Mouse (Mus musculus): ENCODE results near the gene Agtpbp1. TPM values are rescaled to one million over a fixed set of nuclear protein-coding genes. Genes with fewer than 3 reads are reported as not detected.
A peak's percentile ranks its signal among the peaks of the same experiment; 100 is the strongest.

The Agtpbp1 gene
- polyA plus RNA-seq, 1 experiment from 2014 or later = 31.3 TPM

GRCm38 (mm10) chr13:59439683-59440082 is 145.3 kb downstream of the Agtpbp1 start:
- Histone ChIP-seq H3K27ac (ENCODE audit: low read depth, low read length) (no peak overlapping the region), H3K27me3 (ENCODE audit: control insufficient read depth, insufficient read depth, low read length) (no peaks in the 10 kb centered on the region), H3K4me1 (replicated peaks; ENCODE audit: control insufficient read depth, insufficient read depth, low read length) (no peaks in the 10 kb centered on the region), H3K36me3 (ENCODE audit: control insufficient read depth, insufficient read depth, low read length) (no peaks in the 10 kb centered on the region), H3K4me2 (replicated peaks; ENCODE audit: low read depth, low read length) (no peak overlapping the region), H3K9ac (ENCODE audit: low read depth, low read length) (no peak overlapping the region), H3K4me3 (ENCODE audit: low read depth, low read length) (no peak overlapping the region), H3K9me3 (ENCODE audit: control insufficient read depth, low read length) (no peaks in the 10 kb centered on the region)
- ATAC-seq (ENCODE audit: low FRiP score) (no peak), DNase-seq (ENCODE audit: low spot score) (no peak)
- WGBS = 76% methylated on average over 1 of the region's 1 CpGs

DNA sequence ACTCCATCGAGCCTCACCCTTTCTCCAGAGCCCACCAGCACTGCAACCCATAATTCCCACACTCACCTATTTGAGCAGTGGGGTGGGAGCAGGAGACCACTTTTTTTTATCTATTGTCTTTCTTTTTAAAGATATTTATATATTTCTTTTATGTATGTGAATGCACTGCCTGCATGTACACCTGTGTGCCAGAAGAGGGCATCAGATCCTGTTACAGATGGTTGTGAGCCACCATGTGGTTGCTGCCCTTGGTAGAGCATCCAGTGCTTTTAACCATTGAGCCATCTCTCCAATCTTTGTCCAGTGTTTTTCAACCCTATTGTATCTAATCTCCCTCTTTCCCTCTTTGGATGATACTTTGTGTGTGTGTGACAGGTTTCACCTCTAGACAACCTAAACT is 150.5 kb downstream of the Agtpbp1 start:
- Histone ChIP-seq H3K9me3 (ENCODE audit: control insufficient read depth, low read length) (no peaks in the 10 kb centered on the region), H3K27ac (ENCODE audit: low read depth, low read length) (no peak overlapping the region), H3K36me3 (ENCODE audit: control insufficient read depth, insufficient read depth, low read length) (no peaks in the 10 kb centered on the region), H3K4me2 (replicated peaks; ENCODE audit: low read depth, low read length) (no peak overlapping the region), H3K4me1 (replicated peaks; ENCODE audit: control insufficient read depth, insufficient read depth, low read length) (no peaks in the 10 kb centered on the region), H3K9ac (ENCODE audit: low read depth, low read length) (no peak overlapping the region), H3K4me3 (ENCODE audit: low read depth, low read length) (no peak overlapping the region), H3K27me3 (ENCODE audit: control insufficient read depth, insufficient read depth, low read length) (no peaks in the 10 kb centered on the region)
- WGBS = 94% methylated on average over 1 of the region's 1 CpGs
- ATAC-seq (ENCODE audit: low FRiP score) (no peak), DNase-seq (ENCODE audit: low spot score) (no peak)

DNA sequence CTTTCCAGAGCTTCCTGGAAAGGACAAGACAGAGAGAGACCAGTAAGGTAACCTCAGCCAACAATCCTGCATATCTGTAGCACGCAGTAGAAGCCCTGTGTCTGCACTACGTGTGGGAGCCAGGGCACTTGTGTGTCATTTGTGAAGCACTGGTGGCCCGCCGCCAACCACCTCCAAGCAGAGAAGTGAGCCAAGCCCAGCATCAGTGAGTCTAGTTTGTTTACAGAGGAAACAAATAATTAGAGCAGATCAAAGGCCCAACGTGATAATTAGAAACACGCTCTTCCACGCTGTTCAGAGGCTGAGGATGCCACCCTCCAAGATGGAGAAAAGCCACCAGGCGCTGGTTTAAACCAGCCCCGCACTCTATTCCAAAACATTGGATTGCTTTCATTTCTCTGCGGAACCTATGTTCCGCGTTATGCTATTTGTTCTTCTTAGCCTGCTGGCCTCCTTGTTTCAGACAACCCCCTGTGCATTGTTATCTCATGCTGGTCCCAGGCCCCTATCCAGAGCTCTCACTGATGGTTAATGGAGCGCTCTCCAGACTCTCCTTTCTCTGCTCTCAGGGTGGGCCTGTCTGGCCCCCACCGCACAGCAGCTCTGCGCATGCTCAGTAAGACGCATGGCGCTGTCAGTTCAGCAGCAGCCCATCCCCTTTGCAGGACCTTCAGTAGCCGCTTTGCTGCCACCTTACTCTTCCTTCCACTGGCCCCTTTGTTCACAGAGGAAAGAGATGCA is 153.7 kb downstream of the Agtpbp1 start:
- ATAC-seq (ENCODE audit: low FRiP score) = no peak
- peak; percentile 45 for DNase-seq (ENCODE audit: low spot score)
- Histone ChIP-seq H3K4me3 (ENCODE audit: low read depth, low read length) (no peak overlapping the region), H3K9ac (ENCODE audit: low read depth, low read length) (no peak overlapping the region), H3K4me2 (replicated peaks; ENCODE audit: low read depth, low read length) (no peak overlapping the region), H3K27me3 (ENCODE audit: control insufficient read depth, insufficient read depth, low read length) (no peaks in the 10 kb centered on the region), H3K36me3 (ENCODE audit: control insufficient read depth, insufficient read depth, low read length) (no peaks in the 10 kb centered on the region), H3K27ac (ENCODE audit: low read depth, low read length) (no peak overlapping the region), H3K9me3 (ENCODE audit: control insufficient read depth, low read length) (no peaks in the 10 kb centered on the region), H3K4me1 (replicated peaks; ENCODE audit: control insufficient read depth, insufficient read depth, low read length) (no peaks in the 10 kb centered on the region)
- 70% methylated on average over 18 of the region's 18 CpGs for WGBS

DNA sequence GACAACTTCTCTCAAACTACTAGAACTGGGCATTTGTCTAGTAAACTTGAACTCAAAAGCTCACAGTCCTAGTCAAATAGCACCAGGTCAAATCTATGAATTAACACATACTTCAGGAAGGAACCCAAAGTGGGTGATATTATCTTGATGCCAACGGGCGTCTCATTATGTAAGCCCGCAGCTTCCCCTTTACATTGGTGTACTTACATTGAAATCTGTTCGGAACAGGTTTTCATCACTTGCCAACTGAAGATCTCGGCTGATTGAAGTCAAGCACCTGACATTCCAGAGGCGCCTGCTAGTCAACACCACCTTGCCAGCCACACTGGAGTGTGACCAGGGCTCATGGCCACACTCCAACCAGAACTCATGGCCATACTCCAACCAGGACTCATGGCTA is 155.7 kb downstream of the Agtpbp1 start:
- no peak overlapping the region for H3K4me3 ChIP-seq (ENCODE audit: low read depth, low read length)
- no peak for DNase-seq (ENCODE audit: low spot score)
- no peak overlapping the region for H3K4me2 ChIP-seq (replicated peaks; ENCODE audit: low read depth, low read length)
- no peaks in the 10 kb centered on the region for H3K4me1 ChIP-seq (replicated peaks; ENCODE audit: control insufficient read depth, insufficient read depth, low read length)
- WGBS = 92% methylated on average over 6 of the region's 6 CpGs
- no peak overlapping the region for H3K9ac ChIP-seq (ENCODE audit: low read depth, low read length)
- ATAC-seq (ENCODE audit: low FRiP score) = no peak
- H3K36me3 ChIP-seq (ENCODE audit: control insufficient read depth, insufficient read depth, low read length) = no peaks in the 10 kb centered on the region
- H3K27ac ChIP-seq (ENCODE audit: low read depth, low read length) = no peak overlapping the region
- no peaks in the 10 kb centered on the region for H3K9me3 ChIP-seq (ENCODE audit: control insufficient read depth, low read length)
- H3K27me3 ChIP-seq (ENCODE audit: control insufficient read depth, insufficient read depth, low read length) = no peaks in the 10 kb centered on the region; the same call in 1 of the 2 replicates

DNA sequence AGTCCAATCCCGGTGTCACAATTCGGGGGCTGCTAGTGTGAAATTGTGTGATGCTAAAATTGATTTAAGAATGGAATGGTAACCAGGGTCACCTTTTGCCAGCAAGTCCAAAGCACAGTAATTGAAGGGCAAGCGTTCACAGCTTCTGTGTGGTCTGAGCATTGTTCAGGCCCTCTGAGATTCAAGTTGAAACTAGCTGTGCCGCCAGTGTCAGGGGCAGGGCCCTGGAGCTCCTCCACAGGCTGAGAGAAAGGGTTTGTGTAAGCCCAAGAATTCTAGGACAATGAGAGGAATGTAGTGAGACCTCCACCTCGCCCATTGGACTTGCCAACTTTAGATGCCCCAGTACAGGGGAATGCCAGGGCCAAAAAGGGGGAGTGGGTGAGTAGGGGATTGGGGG is 161.2 kb downstream of the Agtpbp1 start:
- Histone ChIP-seq H3K4me3 (ENCODE audit: low read depth, low read length) (no peak overlapping the region), H3K4me1 (replicated peaks; ENCODE audit: control insufficient read depth, insufficient read depth, low read length) (no peaks in the 10 kb centered on the region), H3K27ac (ENCODE audit: low read depth, low read length) (no peak overlapping the region), H3K4me2 (replicated peaks; ENCODE audit: low read depth, low read length) (no peak overlapping the region), H3K27me3 (ENCODE audit: control insufficient read depth, insufficient read depth, low read length) (no peaks in the 10 kb centered on the region; the same call in 1 of the 2 replicates), H3K9me3 (ENCODE audit: control insufficient read depth, low read length) (no peaks in the 10 kb centered on the region), H3K36me3 (ENCODE audit: control insufficient read depth, insufficient read depth, low read length) (no peaks in the 10 kb centered on the region), H3K9ac (ENCODE audit: low read depth, low read length) (no peak overlapping the region)
- ATAC-seq (ENCODE audit: low FRiP score) (no peak), DNase-seq (ENCODE audit: low spot score) (no peak)
- 66% methylated on average over 5 of the region's 5 CpGs for WGBS

GRCm38 (mm10) chr13:59416530-59417230 is 168.3 kb downstream of the Agtpbp1 start:
- H3K9me3 ChIP-seq (ENCODE audit: control insufficient read depth, low read length) = no peaks in the 10 kb centered on the region
- no peaks in the 10 kb centered on the region for H3K27me3 ChIP-seq (ENCODE audit: control insufficient read depth, insufficient read depth, low read length)
- H3K27ac ChIP-seq (ENCODE audit: low read depth, low read length) = no peak overlapping the region
- no peak overlapping the region for H3K4me2 ChIP-seq (replicated peaks; ENCODE audit: low read depth, low read length)
- DNase-seq (ENCODE audit: low spot score) (no peak), ATAC-seq (ENCODE audit: low FRiP score) (no peak)
- H3K4me1 ChIP-seq (replicated peaks; ENCODE audit: control insufficient read depth, insufficient read depth, low read length) = no peaks in the 10 kb centered on the region
- H3K4me3 ChIP-seq (ENCODE audit: low read depth, low read length) = no peak overlapping the region
- no peak overlapping the region for H3K9ac ChIP-seq (ENCODE audit: low read depth, low read length)
- H3K36me3 ChIP-seq (ENCODE audit: control insufficient read depth, insufficient read depth, low read length) = no peaks in the 10 kb centered on the region
- WGBS = 90% methylated on average over 15 of the region's 15 CpGs

DNA sequence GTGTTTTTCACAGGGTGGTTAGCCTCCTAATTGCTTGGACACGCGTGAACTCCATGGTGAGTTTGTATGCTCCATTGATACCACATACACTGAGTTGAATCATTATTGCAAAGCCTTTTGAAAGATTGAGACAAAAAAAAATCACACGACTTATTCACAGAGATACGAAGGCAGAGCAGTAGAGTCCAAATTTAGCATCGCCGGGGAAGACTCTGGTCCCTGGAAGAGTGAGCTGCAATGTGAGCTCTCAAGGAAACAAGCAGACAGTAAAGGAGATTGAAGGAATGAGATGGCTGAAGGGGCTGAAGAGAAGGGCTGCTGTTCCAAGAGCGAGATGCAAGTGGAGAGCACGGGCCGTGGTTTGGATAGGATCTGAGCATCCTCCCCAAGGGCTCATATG is 171.1 kb downstream of the Agtpbp1 start:
- no peak overlapping the region for H3K4me2 ChIP-seq (replicated peaks; ENCODE audit: low read depth, low read length)
- no peak overlapping the region for H3K4me3 ChIP-seq (ENCODE audit: low read depth, low read length)
- no peaks in the 10 kb centered on the region for H3K36me3 ChIP-seq (ENCODE audit: control insufficient read depth, insufficient read depth, low read length)
- ATAC-seq (ENCODE audit: low FRiP score) (no peak), DNase-seq (ENCODE audit: low spot score) (no peak)
- no peak overlapping the region for H3K9ac ChIP-seq (ENCODE audit: low read depth, low read length)
- H3K4me1 ChIP-seq (replicated peaks; ENCODE audit: control insufficient read depth, insufficient read depth, low read length) = no peaks in the 10 kb centered on the region
- no peaks in the 10 kb centered on the region for H3K9me3 ChIP-seq (ENCODE audit: control insufficient read depth, low read length)
- no peaks in the 10 kb centered on the region for H3K27me3 ChIP-seq (ENCODE audit: control insufficient read depth, insufficient read depth, low read length)
- H3K27ac ChIP-seq (ENCODE audit: low read depth, low read length) = no peak overlapping the region
- 93% methylated on average over 9 of the region's 9 CpGs for WGBS

GRCm38 (mm10) chr13:59412672-59413071 is 172.4 kb downstream of the Agtpbp1 start:
- ATAC-seq (ENCODE audit: low FRiP score) (no peak), DNase-seq (ENCODE audit: low spot score) (no peak)
- Histone ChIP-seq H3K4me2 (replicated peaks; ENCODE audit: low read depth, low read length) (no peak overlapping the region), H3K27me3 (ENCODE audit: control insufficient read depth, insufficient read depth, low read length) (no peaks in the 10 kb centered on the region), H3K4me1 (replicated peaks; ENCODE audit: control insufficient read depth, insufficient read depth, low read length) (no peaks in the 10 kb centered on the region), H3K27ac (ENCODE audit: low read depth, low read length) (no peak overlapping the region), H3K9ac (ENCODE audit: low read depth, low read length) (no peak overlapping the region), H3K9me3 (ENCODE audit: control insufficient read depth, low read length) (no peaks in the 10 kb centered on the region), H3K4me3 (ENCODE audit: low read depth, low read length) (no peak overlapping the region), H3K36me3 (ENCODE audit: control insufficient read depth, insufficient read depth, low read length) (no peaks in the 10 kb centered on the region)
- WGBS = 92% methylated on average over 4 of the region's 4 CpGs

DNA sequence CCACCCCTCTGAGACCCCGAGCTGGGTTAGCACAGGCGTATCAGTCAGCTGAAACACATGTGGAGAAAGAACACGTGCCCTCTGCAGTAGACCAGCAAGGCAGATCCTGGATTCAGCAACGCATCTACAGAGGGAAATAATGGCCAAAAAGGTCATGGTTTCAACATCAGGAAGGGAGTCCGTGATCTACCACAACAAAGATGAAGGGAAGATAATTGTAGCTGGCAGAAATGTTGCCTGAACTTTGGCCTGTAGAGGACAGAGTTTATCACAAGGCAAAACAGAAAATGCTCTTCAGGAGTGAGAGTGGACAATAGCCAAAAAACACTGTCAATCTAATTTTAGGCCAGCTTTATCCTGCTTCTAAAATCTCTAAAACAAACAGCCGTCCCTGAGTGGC is 177.8 kb downstream of the Agtpbp1 start:
- ATAC-seq (ENCODE audit: low FRiP score) (no peak), DNase-seq (ENCODE audit: low spot score) (no peak)
- H3K4me1 ChIP-seq (replicated peaks; ENCODE audit: control insufficient read depth, insufficient read depth, low read length) = no peaks in the 10 kb centered on the region
- no peak overlapping the region for H3K27ac ChIP-seq (ENCODE audit: low read depth, low read length)
- 84% methylated on average over 6 of the region's 6 CpGs for WGBS
- H3K9ac ChIP-seq (ENCODE audit: low read depth, low read length) = no peak overlapping the region
- H3K36me3 ChIP-seq (ENCODE audit: control insufficient read depth, insufficient read depth, low read length) = no peaks in the 10 kb centered on the region
- no peak overlapping the region for H3K4me2 ChIP-seq (replicated peaks; ENCODE audit: low read depth, low read length)
- H3K9me3 ChIP-seq (ENCODE audit: control insufficient read depth, low read length) = no peaks in the 10 kb centered on the region
- H3K27me3 ChIP-seq (ENCODE audit: control insufficient read depth, insufficient read depth, low read length) = no peaks in the 10 kb centered on the region
- no peak overlapping the region for H3K4me3 ChIP-seq (ENCODE audit: low read depth, low read length)
